Mouse (Mus musculus) small intestine, adult 2 months (tissue): Measurements from ENCODE around the gene Nckipsd.

ENCODE experiments used
- CTCF ChIP-seq: fragments of 200-500 bp; IDR thresholded peaks from 2 replicates; pipeline ENCODE4 v1.5.1; 2012; ENCODE audit warnings: low read depth, mild to moderate bottlenecking, control low read depth, inconsistent platforms, low read length, moderate library complexity, mixed read lengths; ENCODE audit not compliant: insufficient replicate concordance, insufficient read length; ENCODE audit errors: extremely low read depth
- POLR2A ChIP-seq: fragments of 200-500 bp; IDR thresholded peaks from 2 replicates; pipeline ENCODE4 v1.6.1; 2012; ENCODE audit warnings: low read depth, mild to moderate bottlenecking, control low read depth, inconsistent platforms, low read length, moderate library complexity

DNA sequence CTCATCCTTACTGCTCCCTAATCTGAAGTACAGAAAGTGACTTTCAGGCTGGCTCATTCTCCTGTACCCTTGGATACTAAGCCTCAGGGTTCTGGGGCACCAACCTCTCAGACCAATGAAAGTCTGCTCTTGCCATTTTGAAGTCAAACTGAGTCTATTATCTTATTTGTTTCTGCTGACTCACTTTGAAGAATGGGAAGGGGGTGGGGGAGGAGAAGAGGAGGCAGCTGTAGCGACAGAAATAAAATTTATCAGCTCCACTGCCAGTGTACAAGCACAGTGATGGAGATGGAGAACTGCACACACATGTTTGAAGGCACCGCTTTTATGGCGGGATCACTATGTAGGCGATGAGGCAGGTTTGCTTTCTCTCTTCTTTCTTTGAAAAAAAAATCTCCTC lies 30.9 kb upstream of the Nckipsd start:
- no peak for TF ChIP-seq CTCF
- TF ChIP-seq POLR2A = no peak
